Comparison of ENCODE assay signal across 10 mouse cellular contexts in the genomic region with DNA sequence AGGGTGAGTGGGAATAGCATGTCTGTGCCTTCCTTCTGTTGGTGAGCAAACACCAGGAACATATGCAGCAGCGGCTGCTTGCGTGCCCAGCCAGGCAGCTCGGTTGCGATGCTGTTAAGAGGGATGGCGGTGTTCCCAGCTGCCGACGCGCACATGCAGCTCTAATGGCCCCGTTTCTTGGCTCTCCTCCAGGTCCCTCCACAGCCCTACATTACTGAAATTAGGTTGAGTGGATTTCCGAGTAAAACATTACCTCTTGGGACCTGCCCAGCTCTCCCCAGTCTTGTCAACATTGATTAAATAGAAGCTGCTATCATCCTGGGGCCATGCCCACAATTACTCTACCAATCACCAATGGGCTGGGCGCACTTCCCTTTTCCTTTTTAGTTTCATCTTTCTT.
DNase-seq lines count a peak whose midpoint lies in the region; ATAC-seq lines count a peak whose summit lies in the region.
"Had no signal": no experiment of that assay in that cellular context is flagged by ENCODE, and none has a peak within 500 bp of the region (broad histone marks: within the 10 kb centered on the region; RNA-seq: fewer than 3 reads in every experiment).

No protein-coding gene starts in this region.

- WGBS in heart, embryonic 11.5 days (ENCODE audit: insufficient replicate concordance), result 84% methylated on average over 11 of the region's 11 CpGs
- WGBS in neural tube, embryonic 12.5 days, result 80% methylated on average over 11 of the region's 11 CpGs

- H3K27me3 ChIP-seq in heart, embryonic 11.5 days (ENCODE audit: control insufficient read depth, insufficient read depth, low read length), result no peaks in the 10 kb centered on the region
- no peaks in the 10 kb centered on the region for H3K27me3 ChIP-seq in neural tube, embryonic 12.5 days (replicated peaks)
- H3K27me3 ChIP-seq: embryonic facial prominence, embryonic 12.5 days; limb, embryonic 12.5 days had no signal

- no peaks in the 10 kb centered on the region for H3K4me1 ChIP-seq in heart, embryonic 11.5 days (ENCODE audit: control insufficient read depth, insufficient read depth, low read length)
- no peaks in the 10 kb centered on the region for H3K4me1 ChIP-seq in neural tube, embryonic 12.5 days
- H3K4me1 ChIP-seq: embryonic facial prominence, embryonic 12.5 days; limb, embryonic 12.5 days had no signal

- H3K36me3 ChIP-seq in heart, embryonic 11.5 days (ENCODE audit: control insufficient read depth, insufficient read depth, low read length), result no peaks in the 10 kb centered on the region
- H3K36me3 ChIP-seq in neural tube, embryonic 12.5 days, result no peaks in the 10 kb centered on the region
- H3K36me3 ChIP-seq: embryonic facial prominence, embryonic 12.5 days; limb, embryonic 12.5 days had no signal

- H3K4me3 ChIP-seq in heart, embryonic 11.5 days (ENCODE audit: low read depth, low read length), result no peak overlapping the region
- H3K4me3 ChIP-seq in neural tube, embryonic 12.5 days, result no peak overlapping the region
- H3K4me3 ChIP-seq: embryonic facial prominence, embryonic 12.5 days; limb, embryonic 12.5 days had no signal

- no peaks in the 10 kb centered on the region for H3K9me3 ChIP-seq in heart, embryonic 11.5 days (replicated peaks; ENCODE audit: control insufficient read depth, low read length)
- H3K9me3 ChIP-seq in neural tube, embryonic 12.5 days, result no peaks in the 10 kb centered on the region
- H3K9me3 ChIP-seq: embryonic facial prominence, embryonic 12.5 days; limb, embryonic 12.5 days had no signal

- H3K9ac ChIP-seq in heart, embryonic 11.5 days (ENCODE audit: low read depth, low read length), result no peak overlapping the region
- no peak overlapping the region for H3K9ac ChIP-seq in neural tube, embryonic 12.5 days
- H3K9ac ChIP-seq: embryonic facial prominence, embryonic 12.5 days; limb, embryonic 12.5 days had no signal

- no peak for ATAC-seq in heart, embryonic 11.5 days (replicated peaks; ENCODE audit: insufficient number of reproducible peaks, low FRiP score, low TSS enrichment)
- ATAC-seq in neural tube, embryonic 12.5 days (ENCODE audit: low FRiP score, low read depth), result peak; percentile 77
- ATAC-seq in megakaryocyte-erythroid progenitor cell, adult 5-6 weeks (replicated peaks; ENCODE audit: low FRiP score, low TSS enrichment, poor library complexity, severe bottlenecking), result no peak
- ATAC-seq in erythroid progenitor cell, adult 5-6 weeks (replicated peaks; ENCODE audit: low FRiP score, poor library complexity, severe bottlenecking), result no peak

- H3K27ac ChIP-seq in heart, embryonic 11.5 days (ENCODE audit: low read depth, low read length), result no peak overlapping the region
- no peak overlapping the region for H3K27ac ChIP-seq in neural tube, embryonic 12.5 days
- H3K27ac ChIP-seq: embryonic facial prominence, embryonic 12.5 days; limb, embryonic 12.5 days had no signal

- DNase-seq in heart, postnatal 4 days, result peak; percentile 46
- DNase-seq in cerebellum, adult 9-11 months, result peak; percentile 60
- DNase-seq in layer of hippocampus, adult 18-20 months (ENCODE audit: low spot score in 2 of 2), result peak; percentile 50 to 73
- DNase-seq in natural killer cell, adult 2 months (ENCODE audit: low spot score in 2 of 2), result no peak

- no peak overlapping the region for H3K4me2 ChIP-seq in heart, embryonic 11.5 days
- H3K4me2 ChIP-seq in neural tube, embryonic 12.5 days (replicated peaks), result no peak overlapping the region
- H3K4me2 ChIP-seq: embryonic facial prominence, embryonic 12.5 days; limb, embryonic 12.5 days had no signal

Comparison
In these comparisons a context has a peak if more than half of its experiments do, and no peak if none do; other contexts are left out.
1. DNase-seq: peak in heart, postnatal 4 days (single experiment), cerebellum, adult 9-11 months (single experiment) and layer of hippocampus, adult 18-20 months (2 of 2); none in natural killer cell, adult 2 months (0 of 2).